Mouse (Mus musculus): Measurements from ENCODE around the gene Dtx4. TPM values are rescaled to one million over a fixed set of nuclear protein-coding genes. Genes with fewer than 3 reads are reported as not detected.

The Dtx4 gene
- polyA plus RNA-seq, 1 experiment from 2014 or later: 7.5 TPM

GRCm38 (mm10) chr19:12457401-12458066 is 43.7 kb downstream of the Dtx4 start:
- peak overlapping the region; percentile 25; the same call in 1 of the 2 replicates for H3K4me2 ChIP-seq (replicated peaks; ENCODE audit: low read depth, low read length)

GRCm38 (mm10) chr19:12445014-12445413 is 56.2 kb downstream of the Dtx4 start:
- Histone ChIP-seq H3K4me1 (ENCODE audit: control insufficient read depth, insufficient read depth, low read length) (no peaks in the 10 kb centered on the region), H3K9ac (ENCODE audit: low read depth, low read length) (no peak overlapping the region), H3K9me3 (ENCODE audit: control insufficient read depth, low read length) (no peaks in the 10 kb centered on the region), H3K4me2 (replicated peaks; ENCODE audit: low read depth, low read length) (no peak overlapping the region), H3K27me3 (ENCODE audit: control insufficient read depth, insufficient read depth, low read length) (no peaks in the 10 kb centered on the region), H3K4me3 (ENCODE audit: low read length) (no peak overlapping the region), H3K36me3 (ENCODE audit: control insufficient read depth, insufficient read depth, low read length) (no peaks in the 10 kb centered on the region), H3K27ac (ENCODE audit: low read depth, low read length) (no peak overlapping the region)
- 79% methylated on average over 3 of the region's 3 CpGs for WGBS
- ATAC-seq (ENCODE audit: low FRiP score, low TSS enrichment): no peak

More at GRCm38 (mm10) chr19:12457401-12458066, 43.7 kb downstream of the Dtx4 start:
- ATAC-seq (ENCODE audit: low FRiP score, low TSS enrichment): 0 out of 2 replicates have a peak, but pooled peaks have one; percentile 49
- WGBS: 54% methylated on average over 12 of the region's 12 CpGs
- H3K9ac ChIP-seq (ENCODE audit: low read depth, low read length): no peak overlapping the region; the same call in 1 of the 2 replicates
- H3K9me3 ChIP-seq (ENCODE audit: control insufficient read depth, low read length): no peaks in the 10 kb centered on the region
- no peak overlapping the region for H3K27ac ChIP-seq (ENCODE audit: low read depth, low read length)
- H3K27me3 ChIP-seq (ENCODE audit: control insufficient read depth, insufficient read depth, low read length): no peaks in the 10 kb centered on the region
- H3K4me3 ChIP-seq (ENCODE audit: low read length): no peak overlapping the region
- no peaks in the 10 kb centered on the region for H3K4me1 ChIP-seq (ENCODE audit: control insufficient read depth, insufficient read depth, low read length)
- no peaks in the 10 kb centered on the region for H3K36me3 ChIP-seq (ENCODE audit: control insufficient read depth, insufficient read depth, low read length)

GRCm38 (mm10) chr19:12442560-12442959 is 58.7 kb downstream of the Dtx4 start:
- no peak overlapping the region for H3K4me3 ChIP-seq (ENCODE audit: low read length)
- no peak overlapping the region for H3K27ac ChIP-seq (ENCODE audit: low read depth, low read length)
- no peak overlapping the region for H3K9ac ChIP-seq (ENCODE audit: low read depth, low read length)
- H3K27me3 ChIP-seq (ENCODE audit: control insufficient read depth, insufficient read depth, low read length): no peaks in the 10 kb centered on the region
- no peak overlapping the region for H3K4me2 ChIP-seq (replicated peaks; ENCODE audit: low read depth, low read length)
- no peaks in the 10 kb centered on the region for H3K4me1 ChIP-seq (ENCODE audit: control insufficient read depth, insufficient read depth, low read length)
- no peaks in the 10 kb centered on the region for H3K9me3 ChIP-seq (ENCODE audit: control insufficient read depth, low read length)
- ATAC-seq (ENCODE audit: low FRiP score, low TSS enrichment): no peak
- WGBS: 77% methylated on average over 4 of the region's 4 CpGs
- H3K36me3 ChIP-seq (ENCODE audit: control insufficient read depth, insufficient read depth, low read length): no peaks in the 10 kb centered on the region

- Histone ChIP-seq H3K27me3 (ENCODE audit: control insufficient read depth, insufficient read depth, low read length) (no peaks in the 10 kb centered on the region), H3K4me3 (ENCODE audit: low read length) (no peak overlapping the region), H3K9me3 (ENCODE audit: control insufficient read depth, low read length) (no peaks in the 10 kb centered on the region), H3K36me3 (ENCODE audit: control insufficient read depth, insufficient read depth, low read length) (no peaks in the 10 kb centered on the region), H3K9ac (ENCODE audit: low read depth, low read length) (no peak overlapping the region), H3K4me1 (ENCODE audit: control insufficient read depth, insufficient read depth, low read length) (no peaks in the 10 kb centered on the region), H3K4me2 (replicated peaks; ENCODE audit: low read depth, low read length) (no peak overlapping the region), H3K27ac (ENCODE audit: low read depth, low read length) (no peak overlapping the region)
- ATAC-seq (ENCODE audit: low FRiP score, low TSS enrichment): no peak
- WGBS: 82% methylated on average over 5 of the region's 5 CpGs
Measured at GRCm38 (mm10) chr19:12440103-12440725, 61.0 kb downstream of the Dtx4 start.

GRCm38 (mm10) chr19:12439581-12439980 is 61.7 kb downstream of the Dtx4 start:
- WGBS: 42% methylated on average over 1 of the region's 1 CpGs
- no peak overlapping the region for H3K9ac ChIP-seq (ENCODE audit: low read depth, low read length)
- no peaks in the 10 kb centered on the region for H3K9me3 ChIP-seq (ENCODE audit: control insufficient read depth, low read length)
- ATAC-seq (ENCODE audit: low FRiP score, low TSS enrichment): no peak
- H3K27me3 ChIP-seq (ENCODE audit: control insufficient read depth, insufficient read depth, low read length): no peaks in the 10 kb centered on the region
- H3K4me1 ChIP-seq (ENCODE audit: control insufficient read depth, insufficient read depth, low read length): no peaks in the 10 kb centered on the region
- H3K4me3 ChIP-seq (ENCODE audit: low read length): no peak overlapping the region
- no peak overlapping the region for H3K27ac ChIP-seq (ENCODE audit: low read depth, low read length)
- H3K36me3 ChIP-seq (ENCODE audit: control insufficient read depth, insufficient read depth, low read length): no peaks in the 10 kb centered on the region
- H3K4me2 ChIP-seq (replicated peaks; ENCODE audit: low read depth, low read length): no peak overlapping the region

GRCm38 (mm10) chr19:12435750-12436524 is 65.3 kb downstream of the Dtx4 start:
- Histone ChIP-seq H3K9me3 (ENCODE audit: control insufficient read depth, low read length) (no peaks in the 10 kb centered on the region), H3K4me2 (replicated peaks; ENCODE audit: low read depth, low read length) (no peak overlapping the region), H3K9ac (ENCODE audit: low read depth, low read length) (no peak overlapping the region), H3K4me3 (ENCODE audit: low read length) (no peak overlapping the region), H3K4me1 (ENCODE audit: control insufficient read depth, insufficient read depth, low read length) (no peaks in the 10 kb centered on the region), H3K27me3 (ENCODE audit: control insufficient read depth, insufficient read depth, low read length) (no peaks in the 10 kb centered on the region), H3K36me3 (ENCODE audit: control insufficient read depth, insufficient read depth, low read length) (no peaks in the 10 kb centered on the region), H3K27ac (ENCODE audit: low read depth, low read length) (no peak overlapping the region)
- whole genome bisulfite sequencing: 81% methylated on average over 4 of the region's 4 CpGs
- ATAC-seq (ENCODE audit: low FRiP score, low TSS enrichment): no peak

GRCm38 (mm10) chr19:12435011-12435416 is 66.2 kb downstream of the Dtx4 start:
- no peak overlapping the region for H3K4me2 ChIP-seq (replicated peaks; ENCODE audit: low read depth, low read length)
- no peak for ATAC-seq (ENCODE audit: low FRiP score, low TSS enrichment)
- no peaks in the 10 kb centered on the region for H3K9me3 ChIP-seq (ENCODE audit: control insufficient read depth, low read length)
- WGBS: 83% methylated on average over 4 of the region's 4 CpGs
- H3K36me3 ChIP-seq (ENCODE audit: control insufficient read depth, insufficient read depth, low read length): no peaks in the 10 kb centered on the region
- no peaks in the 10 kb centered on the region for H3K27me3 ChIP-seq (ENCODE audit: control insufficient read depth, insufficient read depth, low read length)
- H3K4me1 ChIP-seq (ENCODE audit: control insufficient read depth, insufficient read depth, low read length): no peaks in the 10 kb centered on the region
- H3K9ac ChIP-seq (ENCODE audit: low read depth, low read length): no peak overlapping the region
- H3K27ac ChIP-seq (ENCODE audit: low read depth, low read length): no peak overlapping the region
- H3K4me3 ChIP-seq (ENCODE audit: low read length): no peak overlapping the region

GRCm38 (mm10) chr19:12433033-12433432 is 68.2 kb downstream of the Dtx4 start:
- H3K36me3 ChIP-seq (ENCODE audit: control insufficient read depth, insufficient read depth, low read length): no peaks in the 10 kb centered on the region
- H3K9ac ChIP-seq (ENCODE audit: low read depth, low read length): no peak overlapping the region
- no peak overlapping the region for H3K4me2 ChIP-seq (replicated peaks; ENCODE audit: low read depth, low read length)
- no peak overlapping the region for H3K27ac ChIP-seq (ENCODE audit: low read depth, low read length)
- H3K27me3 ChIP-seq (ENCODE audit: control insufficient read depth, insufficient read depth, low read length): no peaks in the 10 kb centered on the region
- H3K4me3 ChIP-seq (ENCODE audit: low read length): no peak overlapping the region
- no peaks in the 10 kb centered on the region for H3K4me1 ChIP-seq (ENCODE audit: control insufficient read depth, insufficient read depth, low read length)
- 5% methylated on average over 2 of the region's 2 CpGs for WGBS
- ATAC-seq (ENCODE audit: low FRiP score, low TSS enrichment): 0 out of 2 replicates have a peak, but pooled peaks have one; percentile 46
- H3K9me3 ChIP-seq (ENCODE audit: control insufficient read depth, low read length): no peaks in the 10 kb centered on the region

GRCm38 (mm10) chr19:12427605-12428004 is 73.6 kb downstream of the Dtx4 start, which contains the start of gene Pfpl:
Gene Pfpl (plus strand): TSS chr19:12427905.
- Histone ChIP-seq H3K4me2 (replicated peaks; ENCODE audit: low read depth, low read length) (no peak within 1 kb of the TSS), H3K27me3 (ENCODE audit: control insufficient read depth, insufficient read depth, low read length) (no peaks in the 10 kb centered on the region), H3K36me3 (ENCODE audit: control insufficient read depth, insufficient read depth, low read length) (no peaks in the 10 kb centered on the region), H3K27ac (ENCODE audit: low read depth, low read length) (no peak within 1 kb of the TSS), H3K4me3 (ENCODE audit: low read length) (no peak within 1 kb of the TSS), H3K4me1 (ENCODE audit: control insufficient read depth, insufficient read depth, low read length) (no peaks in the 10 kb centered on the region), H3K9ac (ENCODE audit: low read depth, low read length) (no peak within 1 kb of the TSS), H3K9me3 (ENCODE audit: control insufficient read depth, low read length) (no peaks in the 10 kb centered on the region)
- ATAC-seq (ENCODE audit: low FRiP score, low TSS enrichment): no peak
- WGBS: 94% methylated on average over 6 of the region's 6 CpGs
